Mouse (Mus musculus) cortical plate, adult 2 months (tissue): ENCODE measurements around the gene Rhbdd1.

ENCODE experiments used
- CTCF ChIP-seq: fragments of 200-500 bp; IDR thresholded peaks from 2 replicates; pipeline ENCODE4 v1.5.1; 2011; ENCODE audit warnings: mild to moderate bottlenecking, control low read depth, low read length; ENCODE audit not compliant: insufficient read depth; ENCODE audit errors: extremely low read depth
- POLR2A ChIP-seq: fragments of 200-500 bp; IDR thresholded peaks from 2 replicates; pipeline ENCODE4 v1.6.1; 2011; ENCODE audit warnings: mild to moderate bottlenecking, low read length, control low read depth; ENCODE audit not compliant: insufficient read depth; ENCODE audit errors: extremely low read depth

DNA sequence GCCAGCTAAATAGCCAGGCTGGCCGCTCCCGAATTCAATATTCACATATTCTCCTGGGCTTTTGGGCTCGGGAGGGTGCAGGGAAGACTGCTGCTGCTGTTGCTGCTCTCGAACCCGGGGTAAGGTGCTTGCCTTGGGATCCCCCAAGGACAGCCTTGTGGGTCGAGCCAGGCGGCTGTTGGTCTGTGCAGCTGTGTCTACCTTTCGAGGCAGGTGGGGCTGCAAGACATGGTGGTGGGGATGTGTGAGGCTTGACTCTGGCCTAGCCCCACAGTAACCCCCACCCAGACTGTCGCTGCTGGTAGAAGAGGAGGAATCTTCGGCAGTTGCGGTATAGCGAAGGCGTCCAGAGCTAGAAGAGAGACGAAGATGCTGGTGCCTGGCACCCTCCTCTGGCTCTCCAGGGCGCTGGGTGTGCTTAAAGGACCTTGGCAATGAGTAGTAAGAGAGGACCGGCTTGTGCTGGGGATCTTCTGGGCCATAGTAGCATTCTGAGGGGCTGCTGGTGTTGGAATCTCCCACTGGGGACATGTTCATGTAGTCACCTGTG, 28.4 kb upstream of the Rhbdd1 start:
- TF ChIP-seq CTCF: no peak
- TF ChIP-seq POLR2A: no peak
